Mouse (Mus musculus) T-cell, adult 2 months (primary cell): ENCODE data around the gene Gsk3a.
"Not testable (repeated sequence)": the region's sequence is repeated elsewhere in the genome, so short reads cannot be mapped to it uniquely, and the experiment has no call there.

ENCODE experiments used
- DNase-seq: peaks from one replicate; pipeline ENCODE4 v3.0.0; 2022; ENCODE audit warnings: low spot score

Gene Gsk3a

GRCm38 (mm10) chr7:25273259-25274241 lies 35.9 kb upstream of the Gsk3a start:
- DNase-seq, result no peak

GRCm38 (mm10) chr7:25272445-25273258 lies 35.0 kb upstream of the Gsk3a start:
- no peak for DNase-seq

GRCm38 (mm10) chr7:25271651-25272444 lies 34.2 kb upstream of the Gsk3a start:
- no peak for DNase-seq

- DNase-seq, result no peak
Observed at GRCm38 (mm10) chr7:25270652-25271633, 33.3 kb upstream of the Gsk3a start.

- DNase-seq, result no peak
Observed at GRCm38 (mm10) chr7:25269545-25270271, 32.1 kb upstream of the Gsk3a start.

GRCm38 (mm10) chr7:25269029-25269428 lies 31.4 kb upstream of the Gsk3a start:
- DNase-seq, result no peak

GRCm38 (mm10) chr7:25268588-25268987 lies 30.9 kb upstream of the Gsk3a start:
- DNase-seq, result peak; percentile 39

- peak; percentile 100 for DNase-seq
Observed at GRCm38 (mm10) chr7:25267751-25268463, 30.3 kb upstream of the Gsk3a start.

GRCm38 (mm10) chr7:25267301-25267750 lies 29.7 kb upstream of the Gsk3a start, which contains the start of gene Cic:
TSS of gene Cic (plus strand) at chr7:25267704.
- peak; percentile 99 for DNase-seq

GRCm38 (mm10) chr7:25266180-25266962 lies 28.7 kb upstream of the Gsk3a start:
- no peak for DNase-seq

GRCm38 (mm10) chr7:25265743-25266142 lies 28.1 kb upstream of the Gsk3a start:
- not testable (repeated sequence) for DNase-seq

- DNase-seq, result no peak
Observed at GRCm38 (mm10) chr7:25263968-25264870, 26.6 kb upstream of the Gsk3a start.

GRCm38 (mm10) chr7:25261896-25262295 lies 24.2 kb upstream of the Gsk3a start:
- DNase-seq, result no peak

- no peak for DNase-seq
Observed at GRCm38 (mm10) chr7:25251822-25252221, 14.2 kb upstream of the Gsk3a start.

GRCm38 (mm10) chr7:25251071-25251791 lies 13.6 kb upstream of the Gsk3a start:
- DNase-seq, result no peak

- DNase-seq, result peak; percentile 92
Observed at GRCm38 (mm10) chr7:25250141-25250972, 12.7 kb upstream of the Gsk3a start, which contains the start of gene Erf. TSS of gene Erf (minus strand) at chr7:25250761.
